Mouse (Mus musculus) embryonic fibroblast, embryonic 13.5 days (primary cell): ENCODE data around the gene Epyc.

Experiments used
- CTCF ChIP-seq: IDR thresholded peaks from 2 replicates; pipeline ENCODE4 v1.5.1; 2011; ENCODE audit warnings: mild to moderate bottlenecking, control low read depth, low read length, moderate library complexity, borderline replicate concordance; ENCODE audit not compliant: insufficient read depth
- POLR2A ChIP-seq: IDR thresholded peaks from 2 replicates; pipeline ENCODE4 v1.6.1; 2011; ENCODE audit warnings: low read depth, mild to moderate bottlenecking, control low read depth, low read length, moderate library complexity

- no peak for TF ChIP-seq POLR2A
- TF ChIP-seq CTCF, result no peak
Measured at GRCm38 (mm10) chr10:97643768-97644167, at the start of gene Epyc.
